Mouse (Mus musculus): ENCODE measurements around the gene Pik3r5. TPM values are rescaled to one million over a fixed set of nuclear protein-coding genes. Genes with fewer than 3 reads are reported as not detected.

Pik3r5 gene
- polyA plus RNA-seq, 1 experiment from 2014 or later: 1.2 TPM

DNA sequence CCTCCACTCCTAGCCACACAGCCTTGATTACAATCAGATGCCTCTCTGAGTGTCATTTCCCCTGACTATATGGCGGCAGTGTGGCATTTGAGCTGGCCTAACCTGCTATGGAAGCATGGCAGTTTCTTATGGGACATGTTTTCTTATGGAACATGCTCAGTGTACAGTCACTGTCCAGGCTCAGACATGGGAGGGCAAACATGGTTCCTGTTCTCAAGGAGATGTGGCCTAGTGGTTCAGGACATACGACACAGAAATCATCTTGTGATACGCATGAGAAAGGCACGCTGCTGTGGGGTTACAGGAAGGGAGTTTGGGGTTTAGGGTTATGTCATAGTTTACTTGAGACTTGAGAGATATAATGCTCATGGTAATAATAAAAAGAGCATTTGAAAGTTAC, 3.7 kb downstream of the Pik3r5 start:
- no peak overlapping the region for H3K27ac ChIP-seq (ENCODE audit: low read depth, low read length)
- no peaks in the 10 kb centered on the region for H3K9me3 ChIP-seq (ENCODE audit: control insufficient read depth, low read length)
- 0 out of 2 replicates have a peak, but pooled peaks cover 4% of the 10 kb centered on the region for H3K27me3 ChIP-seq (ENCODE audit: control insufficient read depth, insufficient read depth, low read length)
- H3K9ac ChIP-seq (ENCODE audit: low read length): no peak overlapping the region
- no peak overlapping the region for H3K4me2 ChIP-seq (ENCODE audit: low read depth)
- no peak overlapping the region for H3K4me3 ChIP-seq (ENCODE audit: low read depth, low read length)
- peaks cover 5% of the 10 kb centered on the region; the same call in 1 of the 2 replicates for H3K4me1 ChIP-seq (ENCODE audit: control insufficient read depth, insufficient read depth, low read length)
- no peak for DNase-seq (ENCODE audit: low spot score)
- WGBS: 93% methylated on average over 4 of the region's 4 CpGs
- no peak for ATAC-seq (ENCODE audit: insufficient read depth, low FRiP score, low TSS enrichment)
- H3K36me3 ChIP-seq (ENCODE audit: control insufficient read depth, insufficient read depth, low read length): no peaks in the 10 kb centered on the region

DNA sequence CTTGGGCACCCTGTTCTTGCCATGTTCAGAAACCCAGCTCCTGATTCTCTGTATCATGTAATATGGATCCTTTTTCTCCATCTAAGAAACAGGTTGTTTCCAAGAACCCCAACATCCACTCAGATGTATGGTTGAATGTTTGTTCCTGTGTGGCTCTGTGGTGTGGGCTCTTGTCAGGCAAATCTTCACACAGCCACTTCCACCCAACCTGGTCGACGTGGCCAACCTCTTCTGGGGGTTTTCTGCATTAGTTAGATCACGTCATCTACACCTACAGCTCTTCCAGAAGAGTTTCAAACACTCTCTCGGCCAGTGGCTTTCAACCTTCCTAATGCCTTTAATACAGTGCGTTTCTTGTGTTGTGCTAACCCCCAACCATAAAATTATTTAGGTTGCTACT, 4.5 kb downstream of the Pik3r5 start:
- peaks cover 5% of the 10 kb centered on the region; the same call in 1 of the 2 replicates for H3K4me1 ChIP-seq (ENCODE audit: control insufficient read depth, insufficient read depth, low read length)
- H3K27me3 ChIP-seq (ENCODE audit: control insufficient read depth, insufficient read depth, low read length): 0 out of 2 replicates have a peak, but pooled peaks cover 4% of the 10 kb centered on the region
- DNase-seq (ENCODE audit: low spot score) (no peak), ATAC-seq (ENCODE audit: insufficient read depth, low FRiP score, low TSS enrichment) (no peak)
- H3K4me3 ChIP-seq (ENCODE audit: low read depth, low read length): no peak overlapping the region
- no peaks in the 10 kb centered on the region for H3K36me3 ChIP-seq (ENCODE audit: control insufficient read depth, insufficient read depth, low read length)
- H3K4me2 ChIP-seq (ENCODE audit: low read depth): no peak overlapping the region
- H3K27ac ChIP-seq (ENCODE audit: low read depth, low read length): no peak overlapping the region
- H3K9ac ChIP-seq (ENCODE audit: low read length): no peak overlapping the region
- H3K9me3 ChIP-seq (ENCODE audit: control insufficient read depth, low read length): no peaks in the 10 kb centered on the region
- WGBS: 82% methylated on average over 5 of the region's 5 CpGs

DNA sequence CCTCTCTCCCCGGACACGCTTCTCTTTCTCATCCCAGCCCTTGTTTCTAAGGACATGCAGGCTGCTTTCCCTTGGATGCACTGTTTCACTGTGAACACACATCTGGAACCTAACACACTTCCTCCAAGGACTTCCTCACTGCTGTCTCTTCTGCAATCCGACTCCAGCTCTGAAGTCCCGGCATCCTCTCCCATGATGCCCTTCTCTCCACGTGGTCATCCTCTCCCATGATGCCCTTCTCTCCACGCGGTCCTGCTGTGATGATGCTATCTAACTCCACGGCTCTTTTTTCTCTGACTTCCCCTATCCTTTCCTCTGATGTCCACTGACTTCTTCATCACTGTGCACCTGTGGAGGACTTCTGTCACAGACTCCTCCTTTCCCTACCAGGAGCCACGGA, 8.2 kb downstream of the Pik3r5 start:
- Histone ChIP-seq H3K27me3 (ENCODE audit: control insufficient read depth, insufficient read depth, low read length) (no peaks in the 10 kb centered on the region), H3K4me2 (ENCODE audit: low read depth) (no peak overlapping the region), H3K4me1 (ENCODE audit: control insufficient read depth, insufficient read depth, low read length) (no peaks in the 10 kb centered on the region), H3K27ac (ENCODE audit: low read depth, low read length) (no peak overlapping the region), H3K9ac (ENCODE audit: low read length) (no peak overlapping the region), H3K36me3 (ENCODE audit: control insufficient read depth, insufficient read depth, low read length) (no peaks in the 10 kb centered on the region), H3K9me3 (ENCODE audit: control insufficient read depth, low read length) (no peaks in the 10 kb centered on the region), H3K4me3 (ENCODE audit: low read depth, low read length) (no peak overlapping the region)
- no peak for ATAC-seq (ENCODE audit: insufficient read depth, low FRiP score, low TSS enrichment)
- 85% methylated on average over 9 of the region's 9 CpGs for WGBS
- no peak for DNase-seq (ENCODE audit: low spot score)

DNA sequence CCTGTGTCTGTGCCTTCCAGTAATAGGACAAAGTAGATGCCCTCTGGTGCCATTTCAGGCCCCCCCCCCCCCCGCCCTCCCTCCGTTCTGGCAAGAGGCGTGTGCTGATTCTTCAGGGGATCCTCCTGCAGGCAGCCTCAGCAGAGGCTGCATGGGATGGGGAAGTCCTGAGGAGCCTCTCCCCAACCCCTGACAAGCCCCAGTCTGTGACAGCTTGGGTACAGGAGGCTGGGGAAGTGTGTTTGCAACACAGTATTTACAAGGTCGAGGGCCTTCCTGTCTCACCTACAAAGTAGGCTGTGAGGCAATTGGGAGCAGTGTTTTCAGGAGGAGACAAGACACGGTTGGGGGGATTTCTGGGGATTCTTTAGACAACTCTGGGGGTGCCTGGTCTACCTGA, 9.0 kb downstream of the Pik3r5 start:
- no peaks in the 10 kb centered on the region for H3K9me3 ChIP-seq (ENCODE audit: control insufficient read depth, low read length)
- no peaks in the 10 kb centered on the region for H3K4me1 ChIP-seq (ENCODE audit: control insufficient read depth, insufficient read depth, low read length)
- ATAC-seq (ENCODE audit: insufficient read depth, low FRiP score, low TSS enrichment): no peak
- 68% methylated on average over 5 of the region's 5 CpGs for WGBS
- H3K9ac ChIP-seq (ENCODE audit: low read length): no peak overlapping the region
- no peaks in the 10 kb centered on the region for H3K36me3 ChIP-seq (ENCODE audit: control insufficient read depth, insufficient read depth, low read length)
- H3K27me3 ChIP-seq (ENCODE audit: control insufficient read depth, insufficient read depth, low read length): no peaks in the 10 kb centered on the region
- DNase-seq (ENCODE audit: low spot score): no peak
- H3K4me2 ChIP-seq (ENCODE audit: low read depth): no peak overlapping the region
- H3K27ac ChIP-seq (ENCODE audit: low read depth, low read length): no peak overlapping the region
- H3K4me3 ChIP-seq (ENCODE audit: low read depth, low read length): no peak overlapping the region

DNA sequence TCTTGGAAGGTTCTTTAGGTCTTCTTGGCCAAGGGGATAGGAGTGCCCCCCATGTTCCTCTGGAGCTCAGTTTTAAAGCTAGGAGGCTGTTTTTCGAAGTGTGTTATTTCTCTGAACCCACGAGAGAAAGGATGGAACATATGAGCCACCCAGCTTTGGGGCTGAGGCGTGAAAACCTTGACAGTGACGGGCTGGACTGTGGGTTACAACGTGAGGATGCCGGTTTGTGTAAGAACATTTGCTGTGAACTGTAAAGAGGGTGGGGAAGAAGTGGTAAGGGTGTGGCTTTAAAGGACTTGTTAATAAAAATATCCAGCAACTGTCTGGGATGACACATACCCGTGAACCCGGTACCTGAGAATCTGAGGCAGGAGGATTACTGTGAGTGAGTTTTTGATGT, 10.4 kb downstream of the Pik3r5 start:
- Histone ChIP-seq H3K27ac (ENCODE audit: low read depth, low read length) (no peak overlapping the region), H3K36me3 (ENCODE audit: control insufficient read depth, insufficient read depth, low read length) (no peaks in the 10 kb centered on the region), H3K9me3 (ENCODE audit: control insufficient read depth, low read length) (no peaks in the 10 kb centered on the region), H3K4me2 (ENCODE audit: low read depth) (no peak overlapping the region), H3K4me3 (ENCODE audit: low read depth, low read length) (no peak overlapping the region), H3K9ac (ENCODE audit: low read length) (no peak overlapping the region), H3K4me1 (ENCODE audit: control insufficient read depth, insufficient read depth, low read length) (no peaks in the 10 kb centered on the region), H3K27me3 (ENCODE audit: control insufficient read depth, insufficient read depth, low read length) (no peaks in the 10 kb centered on the region)
- no peak for ATAC-seq (ENCODE audit: insufficient read depth, low FRiP score, low TSS enrichment)
- WGBS: 80% methylated on average over 8 of the region's 8 CpGs
- DNase-seq (ENCODE audit: low spot score): no peak

DNA sequence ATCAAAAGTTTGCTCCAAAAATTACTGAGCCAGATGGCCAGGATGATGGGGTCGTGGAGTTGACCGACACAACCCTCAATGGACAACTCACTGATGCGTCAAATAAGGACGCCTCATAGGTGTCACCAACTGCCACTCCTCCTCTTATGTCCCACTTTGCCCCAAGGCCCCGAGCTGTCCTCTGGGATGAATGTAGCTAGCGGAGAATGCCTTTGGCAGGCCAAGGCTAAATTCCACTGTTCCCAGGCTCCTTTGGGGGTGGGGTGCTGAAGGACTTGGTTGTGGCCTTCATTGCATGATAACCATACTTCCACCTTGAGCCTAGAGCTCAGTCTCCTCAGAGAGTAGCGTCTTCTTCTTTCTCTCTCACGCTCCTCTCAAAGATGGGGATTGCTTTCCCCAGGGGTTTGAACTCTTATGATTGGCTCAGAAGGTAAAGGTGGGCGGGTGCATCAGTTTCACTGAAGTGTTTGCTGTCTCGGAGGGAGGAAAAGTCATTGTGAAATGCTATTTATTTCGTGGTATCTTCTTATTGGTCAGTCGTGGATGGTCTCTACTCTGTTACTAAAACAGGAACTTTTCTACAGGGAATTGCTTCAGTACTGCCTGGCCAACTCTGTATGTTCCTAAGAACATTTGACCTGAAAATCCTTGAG, 11.2 kb downstream of the Pik3r5 start:
- Histone ChIP-seq H3K27me3 (ENCODE audit: control insufficient read depth, insufficient read depth, low read length) (no peaks in the 10 kb centered on the region), H3K27ac (ENCODE audit: low read depth, low read length) (no peak overlapping the region), H3K4me2 (ENCODE audit: low read depth) (no peak overlapping the region), H3K9me3 (ENCODE audit: control insufficient read depth, low read length) (no peaks in the 10 kb centered on the region), H3K4me1 (ENCODE audit: control insufficient read depth, insufficient read depth, low read length) (no peaks in the 10 kb centered on the region), H3K9ac (ENCODE audit: low read length) (no peak overlapping the region), H3K36me3 (ENCODE audit: control insufficient read depth, insufficient read depth, low read length) (no peaks in the 10 kb centered on the region), H3K4me3 (ENCODE audit: low read depth, low read length) (no peak overlapping the region)
- DNase-seq (ENCODE audit: low spot score) (no peak), ATAC-seq (ENCODE audit: insufficient read depth, low FRiP score, low TSS enrichment) (no peak)
- 75% methylated on average over 12 of the region's 12 CpGs for WGBS

DNA sequence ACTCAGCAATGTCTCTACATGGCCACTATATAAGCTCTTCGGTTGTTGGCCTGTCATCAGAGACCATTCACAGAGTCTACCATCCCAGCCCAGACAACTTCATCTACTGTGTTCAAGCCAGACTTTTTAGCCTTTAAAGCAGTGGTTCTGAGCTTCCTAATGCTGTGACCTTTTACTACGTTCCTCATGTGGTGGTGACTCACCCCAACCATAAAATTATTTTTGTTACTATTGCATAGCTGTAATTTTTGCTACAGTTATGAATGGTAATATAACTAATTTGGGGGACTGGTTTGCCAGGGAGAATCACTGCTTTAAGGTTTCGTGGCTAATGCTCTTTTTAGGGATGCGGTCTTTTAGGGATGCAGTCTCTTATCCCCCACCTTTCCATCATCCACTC, 14.0 kb downstream of the Pik3r5 start:
- no peak overlapping the region for H3K27ac ChIP-seq (ENCODE audit: low read depth, low read length)
- 94% methylated on average over 4 of the region's 4 CpGs for WGBS
- no peaks in the 10 kb centered on the region for H3K9me3 ChIP-seq (ENCODE audit: control insufficient read depth, low read length)
- peaks cover 4% of the 10 kb centered on the region; the same call in 1 of the 2 replicates for H3K4me1 ChIP-seq (ENCODE audit: control insufficient read depth, insufficient read depth, low read length)
- H3K36me3 ChIP-seq (ENCODE audit: control insufficient read depth, insufficient read depth, low read length): no peaks in the 10 kb centered on the region
- H3K27me3 ChIP-seq (ENCODE audit: control insufficient read depth, insufficient read depth, low read length): no peaks in the 10 kb centered on the region
- H3K4me2 ChIP-seq (ENCODE audit: low read depth): no peak overlapping the region
- ATAC-seq (ENCODE audit: insufficient read depth, low FRiP score, low TSS enrichment) (no peak), DNase-seq (ENCODE audit: low spot score) (no peak)
- H3K4me3 ChIP-seq (ENCODE audit: low read depth, low read length): no peak overlapping the region
- no peak overlapping the region for H3K9ac ChIP-seq (ENCODE audit: low read length)

DNA sequence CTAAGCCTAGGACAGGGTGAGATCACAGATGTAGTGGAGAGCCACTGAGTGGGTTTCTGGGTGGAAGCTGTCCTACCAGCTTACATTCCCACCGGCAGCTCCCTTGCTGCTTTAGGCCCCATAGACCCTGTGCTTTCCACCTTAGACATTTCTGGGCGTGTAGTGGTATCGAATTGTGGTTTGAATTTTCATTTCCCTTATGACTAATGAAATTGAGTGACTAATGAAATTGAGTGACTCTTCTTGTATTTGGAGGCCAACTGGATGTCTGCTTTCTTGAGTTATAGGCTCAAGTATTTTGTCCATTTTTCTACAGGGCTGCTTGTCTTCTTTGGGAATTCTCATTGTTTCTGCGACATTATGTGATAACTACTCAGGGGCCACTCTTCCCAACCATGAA, 14.6 kb downstream of the Pik3r5 start:
- Histone ChIP-seq H3K4me2 (ENCODE audit: low read depth) (no peak overlapping the region), H3K4me1 (ENCODE audit: control insufficient read depth, insufficient read depth, low read length) (peaks cover 7% of the 10 kb centered on the region), H3K9ac (ENCODE audit: low read length) (no peak overlapping the region), H3K4me3 (ENCODE audit: low read depth, low read length) (no peak overlapping the region), H3K27ac (ENCODE audit: low read depth, low read length) (no peak overlapping the region), H3K27me3 (ENCODE audit: control insufficient read depth, insufficient read depth, low read length) (no peaks in the 10 kb centered on the region), H3K9me3 (ENCODE audit: control insufficient read depth, low read length) (no peaks in the 10 kb centered on the region), H3K36me3 (ENCODE audit: control insufficient read depth, insufficient read depth, low read length) (no peaks in the 10 kb centered on the region)
- WGBS: 94% methylated on average over 4 of the region's 4 CpGs
- ATAC-seq (ENCODE audit: insufficient read depth, low FRiP score, low TSS enrichment): no peak
- no peak for DNase-seq (ENCODE audit: low spot score)

DNA sequence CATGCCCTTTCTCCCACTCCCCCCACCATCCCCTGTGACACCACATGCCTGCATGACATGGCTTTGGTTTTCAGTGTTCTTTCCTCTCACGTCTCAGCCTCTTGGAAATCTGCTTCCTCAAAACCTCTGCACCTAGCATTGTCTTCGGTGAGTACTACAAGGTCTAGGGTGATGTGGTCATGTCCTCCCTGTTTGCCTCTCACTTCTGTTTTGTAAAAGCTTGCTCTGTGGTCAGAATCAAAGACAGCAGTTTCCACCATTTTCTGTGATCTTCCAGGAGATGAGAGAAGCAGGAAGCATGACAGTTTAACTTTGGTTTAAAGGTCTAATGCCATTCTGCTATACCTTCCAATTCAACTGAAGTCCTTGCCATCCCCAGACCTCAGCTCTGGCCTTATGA, 15.3 kb downstream of the Pik3r5 start:
- no peak overlapping the region for H3K27ac ChIP-seq (ENCODE audit: low read depth, low read length)
- DNase-seq (ENCODE audit: low spot score): no peak
- ATAC-seq (ENCODE audit: insufficient read depth, low FRiP score, low TSS enrichment): no peak
- H3K9me3 ChIP-seq (ENCODE audit: control insufficient read depth, low read length): no peaks in the 10 kb centered on the region
- no peak overlapping the region for H3K4me2 ChIP-seq (ENCODE audit: low read depth)
- H3K4me3 ChIP-seq (ENCODE audit: low read depth, low read length): no peak overlapping the region
- H3K27me3 ChIP-seq (ENCODE audit: control insufficient read depth, insufficient read depth, low read length): no peaks in the 10 kb centered on the region
- no peak overlapping the region for H3K9ac ChIP-seq (ENCODE audit: low read length)
- 92% methylated on average over 2 of the region's 2 CpGs for WGBS
- H3K36me3 ChIP-seq (ENCODE audit: control insufficient read depth, insufficient read depth, low read length): no peaks in the 10 kb centered on the region
- peaks cover 7% of the 10 kb centered on the region for H3K4me1 ChIP-seq (ENCODE audit: control insufficient read depth, insufficient read depth, low read length)
